Mouse (Mus musculus): ENCODE results near the gene Elmo1. TPM values are rescaled to one million over a fixed set of nuclear protein-coding genes. Genes with fewer than 3 reads are reported as not detected.

Elmo1 gene
- total and polyA plus RNA-seq, 3 experiments: 5.2 to 7.6 TPM; not detected in 1

- Histone ChIP-seq H3K4me1 (ENCODE audit: control insufficient read depth in 1 of 2, insufficient read depth in 2 of 2, low read length in 2 of 2) (no peaks in the 10 kb centered on the region), H3K36me3 (ENCODE audit: control insufficient read depth in 1 of 2, insufficient read depth in 2 of 2, low read length in 2 of 2) (no peaks in the 10 kb centered on the region), H3K9ac (ENCODE audit: control insufficient read depth, low read depth, low read length, poor library complexity, severe bottlenecking) (no peak overlapping the region), H3K79me2 (ENCODE audit: control insufficient read depth, insufficient read depth, low read length, poor library complexity) (no peaks in the 10 kb centered on the region), H3K9me3 (replicated peaks; ENCODE audit: insufficient read depth, low read length) (no peaks in the 10 kb centered on the region), H3K27ac (ENCODE audit: control insufficient read depth, low read depth, low read length) (no peak overlapping the region), H3K4me3 (ENCODE audit: control insufficient read depth in 1 of 2, insufficient read depth in 1 of 2, low read depth in 2 of 2, low read length in 2 of 2) (no peak overlapping the region), H3K27me3 (ENCODE audit: control insufficient read depth in 1 of 2, insufficient read depth in 2 of 2, low read length in 2 of 2) (no peaks in the 10 kb centered on the region)
- no peak for DNase-seq (ENCODE audit: low read depth, low spot score)
- TF ChIP-seq POLR2A (IDR thresholded peaks at IDR 0.05; ENCODE audit: control insufficient read depth in 1 of 2, insufficient read depth in 1 of 2, low read depth in 1 of 2, low read length in 2 of 2, poor library complexity in 1 of 2): no peak
- no peak for TF ChIP-seq JUND (IDR thresholded peaks at IDR 0.05; ENCODE audit: low read depth, low read length)
- TF ChIP-seq RAD21 (IDR thresholded peaks at IDR 0.05; ENCODE audit: low read depth, low read length): no peak
- no peak for TF ChIP-seq BHLHE40 (IDR thresholded peaks at IDR 0.05; ENCODE audit: borderline replicate concordance, low read depth, low read length)
- no peak for TF ChIP-seq MAX (IDR thresholded peaks at IDR 0.05; ENCODE audit: low read length)
- TF ChIP-seq USF1 (IDR thresholded peaks at IDR 0.05; ENCODE audit: low read depth, low read length): no peak
- TF ChIP-seq USF2 (IDR thresholded peaks at IDR 0.05; ENCODE audit: borderline replicate concordance in 1 of 2, insufficient read depth in 1 of 2, low read depth in 1 of 2, low read length in 2 of 2): no peak
- TF ChIP-seq ZNF384 (IDR thresholded peaks at IDR 0.05; ENCODE audit: low read depth, low read length): no peak
- no peak for TF ChIP-seq CHD2 (IDR thresholded peaks at IDR 0.05; ENCODE audit: low read length)
- no peak for TF ChIP-seq GATA1 (IDR thresholded peaks at IDR 0.05; ENCODE audit: low read depth, low read length)
- no peak for TF ChIP-seq POLR2AphosphoS5 (IDR thresholded peaks at IDR 0.05; ENCODE audit: borderline replicate concordance, low read depth, low read length)
Measured at GRCm38 (mm10) chr13:20586462-20586861, 496.1 kb downstream of the Elmo1 start.

GRCm38 (mm10) chr13:20590983-20591382, 500.6 kb downstream of the Elmo1 start:
- no peaks in the 10 kb centered on the region for H3K4me1 ChIP-seq (ENCODE audit: control insufficient read depth in 1 of 2, insufficient read depth in 2 of 2, low read length in 2 of 2)
- H3K27me3 ChIP-seq (ENCODE audit: control insufficient read depth in 1 of 2, insufficient read depth in 2 of 2, low read length in 2 of 2): no peaks in the 10 kb centered on the region
- H3K4me3 ChIP-seq (ENCODE audit: control insufficient read depth in 1 of 2, insufficient read depth in 1 of 2, low read depth in 2 of 2, low read length in 2 of 2): no peak overlapping the region
- no peaks in the 10 kb centered on the region for H3K9me3 ChIP-seq (replicated peaks; ENCODE audit: insufficient read depth, low read length)
- no peak overlapping the region for H3K9ac ChIP-seq (ENCODE audit: control insufficient read depth, low read depth, low read length, poor library complexity, severe bottlenecking)
- no peaks in the 10 kb centered on the region for H3K79me2 ChIP-seq (ENCODE audit: control insufficient read depth, insufficient read depth, low read length, poor library complexity)
- TF ChIP-seq ELF1 (IDR thresholded peaks at IDR 0.05; ENCODE audit: low read depth, low read length): no peak
- no peak for TF ChIP-seq ZNF384 (IDR thresholded peaks at IDR 0.05; ENCODE audit: low read depth, low read length)
- no peak for TF ChIP-seq JUND (IDR thresholded peaks at IDR 0.05; ENCODE audit: low read depth, low read length)
- TF ChIP-seq UBTF (IDR thresholded peaks at IDR 0.05; ENCODE audit: borderline replicate concordance, insufficient read depth, low read depth, low read length): no peak
- no peak for TF ChIP-seq ZC3H11A (IDR thresholded peaks at IDR 0.05; ENCODE audit: low read depth, low read length)
- no peak for TF ChIP-seq POLR2A (IDR thresholded peaks at IDR 0.05; ENCODE audit: control insufficient read depth in 1 of 2, insufficient read depth in 1 of 2, low read depth in 1 of 2, low read length in 2 of 2, poor library complexity in 1 of 2)
- no peak for TF ChIP-seq NELFE (IDR thresholded peaks at IDR 0.05; ENCODE audit: low read depth, low read length)
- no peaks in the 10 kb centered on the region for H3K36me3 ChIP-seq (ENCODE audit: control insufficient read depth in 1 of 2, insufficient read depth in 2 of 2, low read length in 2 of 2)
- no peak for DNase-seq (ENCODE audit: low read depth, low spot score)
- H3K27ac ChIP-seq (ENCODE audit: control insufficient read depth, low read depth, low read length): no peak overlapping the region
